Mouse (Mus musculus) ES-E14 (cell line): ENCODE data around the gene Tmem231.

ENCODE experiments used
- CHD2 ChIP-seq: IDR thresholded peaks from 2 replicates; pipeline ENCODE4 v1.6.1; 2014; ENCODE audit warnings: mild to moderate bottlenecking, low read depth, low read length, inconsistent platforms
- ZC3H11A ChIP-seq: IDR thresholded peaks from 2 replicates; pipeline ENCODE4 v1.6.1; 2012; ENCODE audit warnings: low read depth, mild to moderate bottlenecking, inconsistent platforms, low read length, borderline replicate concordance
- ZNF384 ChIP-seq: IDR thresholded peaks from 2 replicates; pipeline ENCODE4 v1.6.1; 2012; ENCODE audit warnings: low read depth, low read length, inconsistent platforms

GRCm38 (mm10) chr8:111870379-111870778 is 63.3 kb downstream of the Tmem231 start:
- TF ChIP-seq ZNF384, result no peak
- TF ChIP-seq CHD2, result no peak
- TF ChIP-seq ZC3H11A, result no peak
